Mouse (Mus musculus): ENCODE measurements around the gene Sipa1l3.

DNA sequence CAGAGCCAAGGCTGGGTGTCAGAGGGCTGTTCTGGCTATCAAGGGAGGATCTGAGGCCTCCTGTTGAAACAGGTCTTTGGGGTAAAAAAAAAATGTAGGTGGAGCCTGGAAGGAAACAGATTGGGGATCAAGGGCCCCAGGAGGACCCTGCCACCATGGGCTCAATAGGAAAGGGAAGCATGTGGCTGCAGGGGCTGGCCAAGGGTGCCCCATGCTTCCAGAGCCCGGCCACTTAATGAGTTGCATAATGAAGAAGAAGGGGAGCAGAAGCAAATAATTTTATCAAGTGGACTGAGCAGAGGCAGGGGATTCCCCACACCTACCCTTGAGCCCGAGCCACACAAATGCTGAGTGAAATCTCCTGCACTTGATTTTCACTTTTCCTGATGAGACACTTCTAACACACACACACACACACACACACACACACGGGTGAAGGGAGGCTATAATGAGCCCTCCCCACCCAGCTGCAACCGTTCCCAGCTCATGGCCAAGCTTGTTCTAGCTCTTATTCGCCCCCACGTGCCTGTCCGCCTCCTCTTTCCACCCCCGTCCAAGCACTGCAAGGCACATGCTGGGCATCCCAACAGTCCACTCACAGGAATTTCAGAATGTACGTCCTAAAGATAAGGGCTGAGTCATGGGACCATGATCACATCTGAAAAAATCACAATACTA lies 6.7 kb downstream of the Sipa1l3 start:
- TF ChIP-seq CTCF (IDR thresholded peaks at IDR 0.05; ENCODE audit: extremely low read depth, insufficient read depth, insufficient read length, insufficient replicate concordance) (no peak), POLR2A (IDR thresholded peaks at IDR 0.05; ENCODE audit: low read depth, low read length) (no peak)

Measured in spleen, adult 2 months (tissue).